Mouse (Mus musculus) ES-Bruce4 (cell line): Measurements from ENCODE around the gene Nsun2.

ENCODE experiments used
- CTCF ChIP-seq: IDR thresholded peaks from one replicate; pipeline ENCODE4 v1.8.1; 2011; ENCODE audit warnings: low read depth, low read length
- POLR2A ChIP-seq: IDR thresholded peaks from one replicate; pipeline ENCODE4 v1.8.1; 2011; ENCODE audit warnings: low read length; ENCODE audit not compliant: insufficient read depth

- no peak for TF ChIP-seq CTCF
- no peak for TF ChIP-seq POLR2A
Observed at GRCm38 (mm10) chr13:69502863-69503262, 30.7 kb upstream of the Nsun2 start.
